Mouse (Mus musculus): ENCODE data around the gene Nanog. TPM values are rescaled to one million over a fixed set of nuclear protein-coding genes. Genes with fewer than 3 reads are reported as not detected.
"Not testable (repeated sequence)": the region's sequence is repeated elsewhere in the genome, so short reads cannot be mapped to it uniquely, and the experiment has no call there.

The Nanog gene
- polyA plus RNA-seq, 1 experiment from 2014 or later = 0.13 TPM

GRCm38 (mm10) chr6:122670841-122671240 is 36.4 kb upstream of the Nanog start:
- WGBS = 94% methylated on average over 4 of the region's 4 CpGs
- H3K9me3 ChIP-seq = no peaks in the 10 kb centered on the region
- H3K4me3 ChIP-seq = no peak overlapping the region
- no peak overlapping the region for H3K9ac ChIP-seq
- H3K36me3 ChIP-seq (replicated peaks) = no peaks in the 10 kb centered on the region
- no peak overlapping the region for H3K4me2 ChIP-seq
- H3K4me1 ChIP-seq = peaks cover 7% of the 10 kb centered on the region; the same call in 1 of the 2 replicates
- no peak overlapping the region for H3K27ac ChIP-seq
- H3K27me3 ChIP-seq (replicated peaks) = no peaks in the 10 kb centered on the region
- ATAC-seq (replicated peaks) = no peak

GRCm38 (mm10) chr6:122672746-122673145 is 34.5 kb upstream of the Nanog start:
- peaks cover 7% of the 10 kb centered on the region; the same call in 1 of the 2 replicates for H3K4me1 ChIP-seq
- H3K27ac ChIP-seq = no peak overlapping the region
- H3K4me2 ChIP-seq = no peak overlapping the region
- no peak for ATAC-seq (replicated peaks)
- no peaks in the 10 kb centered on the region for H3K27me3 ChIP-seq (replicated peaks)
- no peaks in the 10 kb centered on the region for H3K9me3 ChIP-seq
- H3K4me3 ChIP-seq = no peak overlapping the region
- H3K9ac ChIP-seq = no peak overlapping the region
- H3K36me3 ChIP-seq (replicated peaks) = no peaks in the 10 kb centered on the region
- 59% methylated on average over 8 of the region's 8 CpGs for WGBS

- no peak overlapping the region for H3K27ac ChIP-seq
- H3K36me3 ChIP-seq (replicated peaks) = no peaks in the 10 kb centered on the region
- H3K4me1 ChIP-seq = no peaks in the 10 kb centered on the region
- H3K4me2 ChIP-seq = no peak overlapping the region
- no peak overlapping the region for H3K4me3 ChIP-seq
- H3K9ac ChIP-seq = no peak overlapping the region
- no peaks in the 10 kb centered on the region for H3K27me3 ChIP-seq (replicated peaks)
- no peak for ATAC-seq (replicated peaks)
- no peaks in the 10 kb centered on the region for H3K9me3 ChIP-seq
- 80% methylated on average over 3 of the region's 3 CpGs for WGBS
Observed at GRCm38 (mm10) chr6:122682646-122683045, 24.6 kb upstream of the Nanog start.

- no peak for ATAC-seq (replicated peaks)
- Histone ChIP-seq H3K27me3 (replicated peaks) (no peaks in the 10 kb centered on the region), H3K4me2 (no peak overlapping the region), H3K9me3 (no peaks in the 10 kb centered on the region), H3K27ac (no peak overlapping the region), H3K36me3 (replicated peaks) (no peaks in the 10 kb centered on the region), H3K4me1 (no peaks in the 10 kb centered on the region), H3K9ac (no peak overlapping the region), H3K4me3 (no peak overlapping the region)
- 94% methylated on average over 13 of the region's 13 CpGs for WGBS
Observed at GRCm38 (mm10) chr6:122686709-122687108, 20.6 kb upstream of the Nanog start.

GRCm38 (mm10) chr6:122689411-122690055 is 17.8 kb upstream of the Nanog start:
- Histone ChIP-seq H3K27ac (no peak overlapping the region), H3K9me3 (no peaks in the 10 kb centered on the region), H3K9ac (no peak overlapping the region), H3K4me2 (no peak overlapping the region), H3K4me1 (no peaks in the 10 kb centered on the region), H3K4me3 (no peak overlapping the region), H3K27me3 (replicated peaks) (no peaks in the 10 kb centered on the region), H3K36me3 (replicated peaks) (no peaks in the 10 kb centered on the region)
- WGBS = 86% methylated on average over 6 of the region's 6 CpGs
- no peak for ATAC-seq (replicated peaks)

- no peak overlapping the region for H3K4me2 ChIP-seq
- H3K9me3 ChIP-seq = no peaks in the 10 kb centered on the region
- no peak overlapping the region for H3K27ac ChIP-seq
- no peaks in the 10 kb centered on the region for H3K36me3 ChIP-seq (replicated peaks)
- no peaks in the 10 kb centered on the region for H3K27me3 ChIP-seq (replicated peaks)
- H3K4me3 ChIP-seq = no peak overlapping the region
- no peak for ATAC-seq (replicated peaks)
- no peak overlapping the region for H3K9ac ChIP-seq
- no peaks in the 10 kb centered on the region for H3K4me1 ChIP-seq
- WGBS = 89% methylated on average over 5 of the region's 5 CpGs
Observed at GRCm38 (mm10) chr6:122690082-122690481, 17.2 kb upstream of the Nanog start.

GRCm38 (mm10) chr6:122695398-122695797 is 11.9 kb upstream of the Nanog start:
- Histone ChIP-seq H3K4me1 (no peaks in the 10 kb centered on the region), H3K27me3 (replicated peaks) (no peaks in the 10 kb centered on the region), H3K36me3 (replicated peaks) (no peaks in the 10 kb centered on the region), H3K9me3 (no peaks in the 10 kb centered on the region), H3K4me2 (no peak overlapping the region), H3K27ac (no peak overlapping the region), H3K9ac (no peak overlapping the region), H3K4me3 (no peak overlapping the region)
- ATAC-seq (replicated peaks) = no peak
- WGBS = 91% methylated on average over 3 of the region's 3 CpGs

- not testable (repeated sequence) for H3K27me3 ChIP-seq (replicated peaks); H3K9ac ChIP-seq; H3K4me3 ChIP-seq; H3K9me3 ChIP-seq; H3K4me1 ChIP-seq; H3K4me2 ChIP-seq; H3K27ac ChIP-seq; H3K36me3 ChIP-seq (replicated peaks); ATAC-seq (replicated peaks)
- 86% methylated on average over 2 of the region's 2 CpGs for WGBS
Observed at GRCm38 (mm10) chr6:122699628-122700027, 7.7 kb upstream of the Nanog start.

GRCm38 (mm10) chr6:122701816-122702215 is 5.5 kb upstream of the Nanog start:
- no peak overlapping the region for H3K27ac ChIP-seq
- H3K4me1 ChIP-seq = peaks cover 6% of the 10 kb centered on the region; the same call in 1 of the 2 replicates
- no peak overlapping the region for H3K9ac ChIP-seq
- no peak for ATAC-seq (replicated peaks)
- no peak overlapping the region for H3K4me2 ChIP-seq
- 81% methylated on average over 5 of the region's 5 CpGs for WGBS
- H3K36me3 ChIP-seq (replicated peaks) = no peaks in the 10 kb centered on the region
- H3K27me3 ChIP-seq (replicated peaks) = no peaks in the 10 kb centered on the region
- H3K9me3 ChIP-seq = no peaks in the 10 kb centered on the region
- no peak overlapping the region for H3K4me3 ChIP-seq

GRCm38 (mm10) chr6:122702480-122703124 is 4.7 kb upstream of the Nanog start:
- Histone ChIP-seq H3K4me3 (0 out of 2 replicates have a peak overlapping the region, but pooled peaks have one; percentile 4), H3K9ac (no peak overlapping the region)
- 5% methylated on average over 20 of the region's 20 CpGs for WGBS

GRCm38 (mm10) chr6:122703251-122703650 is 4.0 kb upstream of the Nanog start:
- peaks cover 6% of the 10 kb centered on the region; the same call in 1 of the 2 replicates for H3K4me1 ChIP-seq
- no peak overlapping the region for H3K27ac ChIP-seq

More at GRCm38 (mm10) chr6:122702480-122703124, 4.7 kb upstream of the Nanog start:
- Histone ChIP-seq H3K4me2 (peak overlapping the region; percentile 39), H3K4me1 (peaks cover 6% of the 10 kb centered on the region; the same call in 1 of the 2 replicates), H3K9me3 (no peaks in the 10 kb centered on the region), H3K27ac (no peak overlapping the region), H3K36me3 (replicated peaks) (no peaks in the 10 kb centered on the region), H3K27me3 (replicated peaks) (no peaks in the 10 kb centered on the region)
- peak; percentile 67 for ATAC-seq (replicated peaks)

GRCm38 (mm10) chr6:122703706-122704105 is 3.6 kb upstream of the Nanog start:
- Histone ChIP-seq H3K9me3 (no peaks in the 10 kb centered on the region), H3K4me3 (no peak overlapping the region), H3K36me3 (replicated peaks) (no peaks in the 10 kb centered on the region), H3K27me3 (replicated peaks) (0 out of 2 replicates have a peak, but pooled peaks cover 2% of the 10 kb centered on the region), H3K4me2 (no peak overlapping the region), H3K4me1 (peaks cover 6% of the 10 kb centered on the region; the same call in 1 of the 2 replicates), H3K9ac (no peak overlapping the region), H3K27ac (no peak overlapping the region)
- WGBS = 18% methylated on average over 1 of the region's 1 CpGs
- ATAC-seq (replicated peaks) = no peak

More at GRCm38 (mm10) chr6:122703251-122703650, 4.0 kb upstream of the Nanog start:
- Histone ChIP-seq H3K9me3 (no peaks in the 10 kb centered on the region), H3K4me3 (no peak overlapping the region), H3K4me2 (no peak overlapping the region), H3K27me3 (replicated peaks) (0 out of 2 replicates have a peak, but pooled peaks cover under 1% of the 10 kb centered on the region), H3K36me3 (replicated peaks) (no peaks in the 10 kb centered on the region), H3K9ac (no peak overlapping the region)
- WGBS = 14% methylated on average over 6 of the region's 6 CpGs
- no peak for ATAC-seq (replicated peaks)

All from midbrain, embryonic 15.5 days (tissue).